Mouse (Mus musculus): ENCODE measurements around the gene Cdk8.

Cdk8 gene

GRCm38 (mm10) chr5:146340037-146340436, 109.0 kb downstream of the Cdk8 start:
- Histone ChIP-seq H3K4me1 (replicated peaks; ENCODE audit: low read depth, low read length) (peaks cover 27% of the 10 kb centered on the region), H3K36me3 (ENCODE audit: insufficient read depth, low read length) (no peaks in the 10 kb centered on the region), H3K27me3 (ENCODE audit: insufficient read depth, low read length) (0 out of 2 replicates have a peak, but pooled peaks cover 4% of the 10 kb centered on the region), H3K9me3 (ENCODE audit: low read length) (no peaks in the 10 kb centered on the region), H3K4me3 (replicated peaks; ENCODE audit: low read length) (no peak overlapping the region)
- TF ChIP-seq POU5F1 (IDR thresholded peaks at IDR 0.05; ENCODE audit: borderline replicate concordance, low read length), result no peak
- no peak for TF ChIP-seq CTCF (conservative IDR thresholded peaks at IDR 0.05; ENCODE audit: low read length)
- TF ChIP-seq NANOG (IDR thresholded peaks at IDR 0.05; ENCODE audit: borderline replicate concordance, low read length), result no peak

- Histone ChIP-seq H3K9me3 (ENCODE audit: low read length) (no peaks in the 10 kb centered on the region), H3K36me3 (ENCODE audit: insufficient read depth, low read length) (no peaks in the 10 kb centered on the region), H3K4me3 (replicated peaks; ENCODE audit: low read length) (peak overlapping the region; percentile 59), H3K4me1 (replicated peaks; ENCODE audit: low read depth, low read length) (peaks cover 31% of the 10 kb centered on the region), H3K27me3 (ENCODE audit: insufficient read depth, low read length) (no peaks in the 10 kb centered on the region)
- TF ChIP-seq CTCF (conservative IDR thresholded peaks at IDR 0.05; ENCODE audit: low read length) (no peak), POU5F1 (IDR thresholded peaks at IDR 0.05; ENCODE audit: borderline replicate concordance, low read length) (no peak), NANOG (IDR thresholded peaks at IDR 0.05; ENCODE audit: borderline replicate concordance, low read length) (no peak)
Observed at GRCm38 (mm10) chr5:146344911-146345686, 114.1 kb downstream of the Cdk8 start.

DNA sequence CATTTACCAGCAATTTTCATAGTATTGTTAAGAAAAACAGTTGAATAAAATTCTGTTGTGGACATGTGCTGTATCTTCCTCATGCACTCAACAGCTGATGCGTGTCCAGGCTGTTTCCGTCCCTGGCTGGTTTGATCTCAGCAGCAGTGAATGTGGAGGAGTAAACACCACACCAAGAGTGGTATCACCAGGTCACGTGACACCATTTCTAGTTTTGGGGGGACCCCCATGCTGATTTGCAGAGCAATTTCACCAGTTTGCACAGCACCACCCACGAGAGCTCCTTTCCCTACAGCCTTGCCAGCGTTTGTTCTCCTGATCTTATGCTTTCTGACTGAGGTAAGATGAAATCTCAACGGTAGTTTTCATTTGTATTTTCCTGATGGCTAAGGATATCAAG, 116.1 kb downstream of the Cdk8 start:
- Histone ChIP-seq H3K36me3 (ENCODE audit: insufficient read depth, low read length) (no peaks in the 10 kb centered on the region), H3K4me1 (replicated peaks; ENCODE audit: low read depth, low read length) (peaks cover 26% of the 10 kb centered on the region), H3K4me3 (replicated peaks; ENCODE audit: low read length) (no peak overlapping the region), H3K9me3 (ENCODE audit: low read length) (no peaks in the 10 kb centered on the region), H3K27me3 (ENCODE audit: insufficient read depth, low read length) (no peaks in the 10 kb centered on the region)
- TF ChIP-seq POU5F1 (IDR thresholded peaks at IDR 0.05; ENCODE audit: borderline replicate concordance, low read length) (no peak), CTCF (conservative IDR thresholded peaks at IDR 0.05; ENCODE audit: low read length) (no peak), NANOG (IDR thresholded peaks at IDR 0.05; ENCODE audit: borderline replicate concordance, low read length) (no peak)

GRCm38 (mm10) chr5:146349183-146349582, 118.2 kb downstream of the Cdk8 start:
- TF ChIP-seq POU5F1 (IDR thresholded peaks at IDR 0.05; ENCODE audit: borderline replicate concordance, low read length) (no peak), CTCF (conservative IDR thresholded peaks at IDR 0.05; ENCODE audit: low read length) (no peak), NANOG (IDR thresholded peaks at IDR 0.05; ENCODE audit: borderline replicate concordance, low read length) (no peak)
- no peak overlapping the region for H3K4me3 ChIP-seq (replicated peaks; ENCODE audit: low read length)
- H3K9me3 ChIP-seq (ENCODE audit: low read length), result no peaks in the 10 kb centered on the region
- 0 out of 2 replicates have a peak, but pooled peaks cover 5% of the 10 kb centered on the region for H3K27me3 ChIP-seq (ENCODE audit: insufficient read depth, low read length)
- H3K4me1 ChIP-seq (replicated peaks; ENCODE audit: low read depth, low read length), result peaks cover 13% of the 10 kb centered on the region
- no peaks in the 10 kb centered on the region for H3K36me3 ChIP-seq (ENCODE audit: insufficient read depth, low read length)

DNA sequence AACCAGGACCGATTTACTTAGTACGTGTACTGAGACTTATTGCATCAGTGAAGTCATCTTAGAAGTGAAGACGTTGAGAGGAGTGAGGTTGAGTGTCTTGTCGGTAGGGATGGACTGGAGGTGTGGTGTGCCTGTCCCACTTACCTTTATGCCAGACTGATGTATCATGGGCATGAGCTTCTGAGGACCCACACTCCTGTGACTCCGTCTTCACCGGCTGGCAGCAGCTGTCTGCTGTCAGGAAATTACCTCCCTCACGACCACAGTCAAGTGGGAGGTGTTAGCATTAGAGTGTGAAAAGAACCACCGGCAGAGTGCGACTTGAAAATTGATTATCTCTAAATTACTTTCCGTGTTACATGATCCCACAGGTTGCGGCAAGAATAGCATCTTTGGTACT, 119.8 kb downstream of the Cdk8 start:
- Histone ChIP-seq H3K36me3 (ENCODE audit: insufficient read depth, low read length) (no peaks in the 10 kb centered on the region), H3K9me3 (ENCODE audit: low read length) (no peaks in the 10 kb centered on the region), H3K4me3 (replicated peaks; ENCODE audit: low read length) (no peak overlapping the region), H3K4me1 (replicated peaks; ENCODE audit: low read depth, low read length) (no peaks in the 10 kb centered on the region), H3K27me3 (ENCODE audit: insufficient read depth, low read length) (0 out of 2 replicates have a peak, but pooled peaks cover 6% of the 10 kb centered on the region)
- TF ChIP-seq NANOG (IDR thresholded peaks at IDR 0.05; ENCODE audit: borderline replicate concordance, low read length) (no peak), CTCF (conservative IDR thresholded peaks at IDR 0.05; ENCODE audit: low read length) (no peak), POU5F1 (IDR thresholded peaks at IDR 0.05; ENCODE audit: borderline replicate concordance, low read length) (no peak)

- no peaks in the 10 kb centered on the region for H3K36me3 ChIP-seq (ENCODE audit: insufficient read depth, low read length)
- TF ChIP-seq CTCF (conservative IDR thresholded peaks at IDR 0.05; ENCODE audit: low read length) (no peak), NANOG (IDR thresholded peaks at IDR 0.05; ENCODE audit: borderline replicate concordance, low read length) (no peak), POU5F1 (IDR thresholded peaks at IDR 0.05; ENCODE audit: borderline replicate concordance, low read length) (no peak)
- H3K4me1 ChIP-seq (replicated peaks; ENCODE audit: low read depth, low read length), result no peaks in the 10 kb centered on the region
- no peak overlapping the region for H3K4me3 ChIP-seq (replicated peaks; ENCODE audit: low read length)
- H3K27me3 ChIP-seq (ENCODE audit: insufficient read depth, low read length), result peaks cover 10% of the 10 kb centered on the region
- H3K9me3 ChIP-seq (ENCODE audit: low read length), result no peaks in the 10 kb centered on the region
Observed at GRCm38 (mm10) chr5:146352006-146352405, 121.0 kb downstream of the Cdk8 start.
